Mouse (Mus musculus) layer of hippocampus, adult 6 months (tissue): Measurements from ENCODE around the gene Mcm6. TPM values are rescaled to one million over a fixed set of nuclear protein-coding genes. Genes with fewer than 3 reads are reported as not detected.

Source experiments
- long read RNA-seq, 2 experiments: library from polyadenylated mRNA; unstranded; transcript quantifications; one replicate each; pipeline ENCODE4 v2.0.0; 2019 to 2020
- polyA plus RNA-seq: library from polyadenylated mRNA; unstranded; fragments of <200 nt; fragmentation: Nextera tagmentation; gene quantifications from 2 replicates; pipeline ENCODE4 v1.2.3, GENCODE M21; 2021

Gene Mcm6
- polyA plus RNA-seq = 12.2 and 12.7 TPM in 2 replicates
- long read RNA-seq, experiment 1, transcript Mcm6-201 (17 exons, 2,910 nt) = major isoform, 33 of 41 reads
- long read RNA-seq, experiment 1, partial matches to known transcripts = 5 of 41 reads
- long read RNA-seq, experiment 1, other reads (novel, unspliced or antisense) = 3 of 41 reads
- long read RNA-seq, experiment 2, full-length matches to known transcripts = 127 of 141 reads
- long read RNA-seq, experiment 2, partial matches to known transcripts = 3 of 141 reads
- long read RNA-seq, experiment 2, other reads (novel, unspliced or antisense) = 11 of 141 reads

DNA sequence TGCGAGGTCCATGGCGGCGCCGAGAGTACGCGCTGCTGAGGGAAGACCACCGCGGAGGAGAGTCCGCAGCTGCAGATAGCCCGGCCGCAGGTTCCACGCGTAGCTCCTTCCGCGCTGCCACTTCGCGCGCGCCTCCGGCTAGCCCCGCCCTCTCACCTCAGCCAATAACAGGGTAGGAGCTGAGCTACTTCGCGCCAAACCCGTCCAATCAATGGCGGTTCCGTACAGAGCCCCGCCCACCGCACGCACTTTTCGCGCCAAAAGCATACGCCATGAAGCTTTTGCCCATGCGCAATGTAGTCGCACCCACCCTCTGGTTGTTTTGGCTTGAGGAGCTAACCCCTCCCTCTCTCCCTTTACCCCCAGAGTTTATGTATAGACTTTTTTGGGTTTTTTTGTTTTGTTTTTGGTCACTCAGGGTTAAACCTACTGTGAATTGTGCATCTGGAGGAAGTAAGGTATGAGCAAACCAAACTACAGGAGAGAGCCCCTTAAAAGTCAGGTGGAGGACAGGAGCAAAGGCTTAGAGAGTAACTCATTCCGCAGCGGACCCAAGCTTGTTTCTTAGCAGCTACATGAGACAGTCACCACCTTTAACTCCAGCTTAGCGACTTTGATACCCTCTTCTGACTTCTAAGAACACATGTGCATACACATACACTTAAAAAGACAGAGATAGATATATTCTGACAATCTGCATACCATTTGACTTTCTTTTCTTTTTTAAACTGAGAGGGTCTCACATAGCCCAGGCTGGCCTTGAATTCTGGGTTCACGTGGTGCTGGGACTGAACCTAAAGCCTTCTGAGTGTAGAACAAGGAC lies at the start of gene Mcm6:
TSS of gene Mcm6 (minus strand) at position 111 of the 823 bp plus-strand sequence.

DNA sequence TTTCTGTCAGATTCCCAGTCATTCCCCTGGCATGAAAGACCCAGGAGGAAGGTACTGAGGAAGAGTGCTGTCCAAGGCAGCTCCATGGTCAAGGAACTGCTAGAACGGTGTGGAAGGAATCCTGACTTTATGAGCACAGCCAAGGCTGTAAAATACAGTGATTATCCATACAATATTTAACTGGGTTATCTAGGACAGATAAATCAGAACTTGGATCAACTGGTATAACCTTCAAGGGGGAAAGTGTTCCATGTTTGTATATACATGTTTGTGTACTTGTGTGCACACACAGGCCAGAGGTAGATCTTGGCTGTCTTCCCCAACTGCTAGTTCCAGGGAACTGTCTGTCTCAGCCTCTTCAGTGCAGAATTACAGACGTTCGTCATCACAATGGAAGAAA lies 31.2 kb downstream of the Mcm6 start, which contains the start of gene Lct:
TSS of gene Lct (minus strand) at position 101 of the 400 bp plus-strand sequence.

Other genes with a start within 250 kb of the Mcm6 start
- 38.4 and 45.6 TPM in 2 replicates for gene Ubxn4, start 115.7 kb downstream of the Mcm6 start, polyA plus RNA-seq
- 4.0 TPM in 2 replicates for gene Lct, start 31.3 kb downstream of the Mcm6 start, polyA plus RNA-seq
- gene Dars, start 57.7 kb upstream of the Mcm6 start, polyA plus RNA-seq = 75.4 and 76.0 TPM in 2 replicates
- gene Cxcr4, start 232.6 kb upstream of the Mcm6 start, polyA plus RNA-seq = 0.26 TPM in 1 of 2 replicates, not detected in the other